8 mouse cellular contexts compared by ENCODE assay signal in the genomic region with DNA sequence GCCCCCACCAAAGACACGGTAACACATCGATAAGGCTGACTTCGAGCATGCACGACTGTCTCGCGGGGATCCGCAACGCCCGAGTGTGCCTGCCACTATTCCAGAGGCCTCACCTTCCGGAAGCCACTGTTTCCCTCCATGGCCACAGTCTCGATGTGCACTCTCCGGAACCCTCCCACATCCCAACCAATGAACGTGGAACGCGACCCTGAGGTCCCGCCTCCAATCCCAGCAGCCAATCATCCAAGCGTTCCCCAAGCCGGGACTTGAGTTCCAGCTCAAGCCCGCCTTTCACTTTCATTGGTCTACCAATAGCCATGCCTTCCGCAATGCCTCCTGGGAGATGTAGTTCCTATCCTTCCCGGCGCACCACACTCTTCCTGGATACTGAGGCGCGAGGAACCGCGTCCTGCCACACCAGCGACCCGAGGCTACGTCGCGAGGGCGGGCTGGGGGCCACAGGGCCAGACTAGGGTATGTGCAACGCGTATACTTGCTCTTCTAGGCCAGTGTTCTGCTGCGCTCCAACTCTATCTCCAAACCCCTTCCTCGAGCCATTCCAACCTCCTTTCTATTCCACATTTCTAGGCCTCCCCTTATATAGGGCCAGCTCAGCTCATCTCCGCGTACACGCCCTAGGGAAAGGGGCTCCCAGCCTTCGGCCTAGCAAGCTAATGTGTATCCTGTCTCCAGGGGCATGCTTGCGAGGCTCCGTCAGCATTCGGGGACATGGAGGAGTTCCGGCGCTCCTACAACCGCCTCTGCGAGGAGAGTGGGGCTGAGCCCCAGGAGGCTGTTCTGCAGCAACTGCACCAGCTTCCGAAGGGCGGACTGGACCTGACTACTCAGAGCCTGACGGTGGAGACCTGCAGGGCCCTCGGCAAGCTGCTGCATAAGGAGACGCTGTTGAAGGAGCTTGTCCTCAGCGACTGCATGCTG. TPM values are rescaled to one million over a fixed set of nuclear protein-coding genes. Genes with fewer than 3 reads are reported as not detected.
DNase-seq lines count a peak whose midpoint lies in the region; ATAC-seq lines count a peak whose summit lies in the region.

A gene (minus strand): TSS at position 159 of the 939 bp plus-strand sequence.
A gene (plus strand): TSS at position 346 of the 939 bp plus-strand sequence.

- H3K4me1 ChIP-seq in hindbrain, embryonic 14.5 days (replicated peaks; ENCODE audit: control insufficient read depth, insufficient read depth, low read length), result peaks cover 17% of the 10 kb centered on the region

- ATAC-seq in hindbrain, embryonic 14.5 days (ENCODE audit: low FRiP score), result peak; percentile 97

- H3K9ac ChIP-seq in hindbrain, embryonic 14.5 days, result peak within 1 kb of the TSS; percentile 74

- 3% methylated on average over 53 of the region's 53 CpGs for WGBS in hindbrain, embryonic 14.5 days

- no peaks in the 10 kb centered on the region for H3K9me3 ChIP-seq in hindbrain, embryonic 14.5 days (ENCODE audit: control insufficient read depth, low read length)

- H3K4me3 ChIP-seq in hindbrain, embryonic 14.5 days (replicated peaks; ENCODE audit: low read length), result peak within 1 kb of the TSS; percentile 59

- H3K4me2 ChIP-seq in hindbrain, embryonic 14.5 days (replicated peaks), result peak within 1 kb of the TSS; percentile 99

- H3K36me3 ChIP-seq in hindbrain, embryonic 14.5 days (replicated peaks; ENCODE audit: control insufficient read depth, insufficient read depth), result peaks cover 45% of the 10 kb centered on the region

- DNase-seq in R1 (ENCODE audit: low read depth, low spot score), result peak; percentile 100
- DNase-seq in cerebellum, postnatal 25 days, result peak; percentile 96
- DNase-seq in frontal cortex, postnatal 25 days (ENCODE audit: low spot score in 2 of 2), result peak; percentile 87 to 97
- DNase-seq in hindbrain, embryonic 14.5 days (ENCODE audit: low spot score), result peak; percentile 97
- peak; percentile 97 for DNase-seq in layer of hippocampus, postnatal 36 days
- DNase-seq in lung, postnatal 36 days, result peak; percentile 100
- peak; percentile 99 for DNase-seq in retina, postnatal 1 day
- DNase-seq in urinary bladder, adult 18-20 months (ENCODE audit: low spot score in 2 of 2), result peak; percentile 84 to 97

- H3K27ac ChIP-seq in hindbrain, embryonic 14.5 days, result peak within 1 kb of the TSS; percentile 72

- no peaks in the 10 kb centered on the region for H3K27me3 ChIP-seq in hindbrain, embryonic 14.5 days (ENCODE audit: control insufficient read depth, insufficient read depth, low read length)

RNA-seq across cellular contexts. Expression of the first gene that starts in this region (rescaled TPM):
- polyA plus RNA-seq in hindbrain, embryonic 14.5 days (2014; fragmentation: Nextera tagmentation; extraction: Ambion mirVana), result 95.7 and 106 TPM in 2 replicates
- total RNA-seq in layer of hippocampus, postnatal 36 days (2021), result 10 to 100 TPM; 15.5 to 15.7 TPM

RNA-seq across cellular contexts. Expression of the second gene that starts in this region (rescaled TPM):
- 52.7 and 56.5 TPM in 2 replicates for polyA plus RNA-seq in hindbrain, embryonic 14.5 days (2014; fragmentation: Nextera tagmentation; extraction: Ambion mirVana)
- 10 to 100 TPM; 56.6 to 69.3 TPM for total RNA-seq in layer of hippocampus, postnatal 36 days (2021)

Comparison
In these comparisons a context has a peak if more than half of its experiments do, and no peak if none do; other contexts are left out.
1. Peak in every context shown above with its lines: DNase-seq, ATAC-seq, H3K4me3 ChIP-seq and H3K27ac ChIP-seq.